In genomic region chr17:38406135-38406534, GRCm38 (mm10) we compare ENCODE assay signal across 51 mouse cellular contexts. TPM values are rescaled to one million over a fixed set of nuclear protein-coding genes. Genes with fewer than 3 reads are reported as not detected.
"Had no signal": no experiment of that assay in that cellular context is flagged by ENCODE, and none has a peak within 500 bp of the region (broad histone marks: within the 10 kb centered on the region; RNA-seq: fewer than 3 reads in every experiment).

No protein-coding gene starts in this region.

- H3K9ac ChIP-seq: heart, embryonic 12.5 days; heart, embryonic 13.5 days; heart, embryonic 15.5 days; hindbrain, embryonic 12.5 days; hindbrain, embryonic 13.5 days; hindbrain, embryonic 14.5 days; hindbrain, embryonic 15.5 days; intestine, embryonic 15.5 days; kidney, embryonic 15.5 days had no signal

- DNase-seq: heart, postnatal 10 days; heart, postnatal 14 days; heart, postnatal 36 days; heart, postnatal 4 days; kidney, adult 11 months; kidney, adult 18-20 months; kidney, adult 2 months; kidney, adult 8-10 months; kidney, adult 9 months; kidney, postnatal 10 days; kidney, postnatal 14 days; kidney, postnatal 25 days; kidney, postnatal 36 days; kidney, postnatal 4 days; layer of hippocampus, adult 9-11 months; layer of hippocampus, postnatal 36 days had no signal

- H3K27ac ChIP-seq: heart, embryonic 13.5 days; heart, embryonic 15.5 days; hindbrain, embryonic 10.5 days; hindbrain, embryonic 12.5 days; hindbrain, embryonic 13.5 days; hindbrain, embryonic 14.5 days; hindbrain, embryonic 15.5 days; hindbrain, postnatal 0 days; intestine, embryonic 15.5 days; kidney, embryonic 15.5 days; kidney, postnatal 0 days; layer of hippocampus, adult 2 months; left cerebral cortex, adult 2 months had no signal

- H3K4me1 ChIP-seq: heart, embryonic 12.5 days; heart, embryonic 13.5 days; heart, embryonic 15.5 days; hindbrain, embryonic 10.5 days; hindbrain, embryonic 12.5 days; hindbrain, embryonic 13.5 days; hindbrain, embryonic 15.5 days; intestine, embryonic 15.5 days; kidney, embryonic 15.5 days had no signal

- ATAC-seq: hindbrain, embryonic 16.5 days; hindbrain, postnatal 0 days; inflammation-experienced regulatory T-cells, adult 6 months; intestine, embryonic 15.5 days; intestine, embryonic 16.5 days; intestine, postnatal 0 days had no signal

- H3K9me3 ChIP-seq: heart, embryonic 15.5 days; intestine, embryonic 15.5 days; kidney, embryonic 15.5 days had no signal

- H3K4me3 ChIP-seq: heart, embryonic 12.5 days; heart, embryonic 13.5 days; heart, embryonic 15.5 days; hindbrain, embryonic 10.5 days; hindbrain, embryonic 12.5 days; hindbrain, embryonic 13.5 days; hindbrain, embryonic 15.5 days; intestine, embryonic 15.5 days; kidney, embryonic 15.5 days; layer of hippocampus, adult 2 months; left cerebral cortex, adult 2 months had no signal

- H3K27me3 ChIP-seq: heart, embryonic 12.5 days; heart, embryonic 13.5 days; heart, embryonic 15.5 days; hindbrain, embryonic 12.5 days; hindbrain, embryonic 13.5 days; hindbrain, embryonic 15.5 days; intestine, embryonic 15.5 days; kidney, embryonic 15.5 days had no signal

- H3K36me3 ChIP-seq: heart, embryonic 12.5 days; heart, embryonic 13.5 days; heart, embryonic 15.5 days; hindbrain, embryonic 10.5 days; hindbrain, embryonic 12.5 days; hindbrain, embryonic 13.5 days; hindbrain, embryonic 15.5 days; intestine, embryonic 15.5 days; kidney, embryonic 15.5 days had no signal

RNA-seq across cellular contexts. Expression of gene Esp36, which starts 13.8 kb away (rescaled TPM):
- total RNA-seq: heart, postnatal 10 days; heart, postnatal 14 days; heart, postnatal 36 days; heart, postnatal 4 days; hematopoietic stem cell, adult 5-6 weeks; hindbrain, postnatal 0 days; layer of hippocampus, adult 18-20 months; layer of hippocampus, adult 2 months; layer of hippocampus, adult 8-10 months; layer of hippocampus, postnatal 10 days; layer of hippocampus, postnatal 14 days; layer of hippocampus, postnatal 25 days; layer of hippocampus, postnatal 36 days; left cerebral cortex, adult 18-20 months; left cerebral cortex, adult 2 months; left cerebral cortex, adult 8-10 months had no signal
- polyA plus RNA-seq: heart, embryonic 11.5 days; heart, embryonic 12.5 days; heart, embryonic 13.5 days; heart, embryonic 14.5 days; heart, embryonic 15.5 days; heart, embryonic 16.5 days; heart, postnatal 0 days; hindbrain, embryonic 10.5 days; hindbrain, embryonic 11.5 days; hindbrain, embryonic 12.5 days; hindbrain, embryonic 13.5 days; hindbrain, embryonic 14.5 days; hindbrain, embryonic 15.5 days; hindbrain, embryonic 16.5 days; hindbrain, postnatal 0 days; inflammation-experienced regulatory T-cells, adult 6 months; intestine, embryonic 14.5 days; intestine, embryonic 15.5 days; intestine, embryonic 16.5 days; intestine, postnatal 0 days; kidney, adult 2 months; kidney, embryonic 14.5 days; kidney, embryonic 15.5 days; kidney, embryonic 16.5 days; kidney, postnatal 0 days; large intestine, adult 2 months had no signal
